Mouse (Mus musculus) liver, embryonic 13.5 days (tissue): ENCODE results near the gene Zfp367. TPM values are rescaled to one million over a fixed set of nuclear protein-coding genes. Genes with fewer than 3 reads are reported as not detected.

ENCODE experiments used
- ATAC-seq: fragments of 200-750 bp; cut with Nextera tagmentation; 2 replicates; pipeline ENCODE4 v1.8.0; 2017; ENCODE audit warnings: low read depth, mild to moderate bottlenecking, moderate number of reproducible peaks, moderate library complexity
- DNase-seq: peaks from one replicate; pipeline ENCODE4 v3.0.0; 2022
- H3K27ac ChIP-seq: fragments of 300-500 bp; sonication (generic); 2 replicates; pipeline ENCODE4 v1.5.1; 2015; ENCODE audit warnings: moderate library complexity, mild to moderate bottlenecking, inconsistent platforms
- H3K27me3 ChIP-seq: fragments of 300-500 bp; sonication (generic); 2 replicates; pipeline ENCODE4 v1.6.1; 2015; ENCODE audit warnings: mild to moderate bottlenecking, inconsistent platforms
- H3K36me3 ChIP-seq: fragments of 300-500 bp; sonication (generic); 2 replicates; pipeline ENCODE4 v1.6.1; 2015; ENCODE audit warnings: mild to moderate bottlenecking, inconsistent platforms
- H3K4me1 ChIP-seq: fragments of 300-500 bp; sonication (generic); replicated peaks from 2 replicates; pipeline ENCODE4 v1.6.1; 2015; ENCODE audit warnings: inconsistent platforms
- H3K4me2 ChIP-seq: fragments of 300-500 bp; sonication (generic); 2 replicates; pipeline ENCODE4 v1.6.1; 2015; ENCODE audit warnings: inconsistent platforms, mild to moderate bottlenecking, moderate library complexity
- H3K4me3 ChIP-seq: fragments of 300-500 bp; sonication (generic); replicated peaks from 2 replicates; pipeline ENCODE4 v1.5.1; 2015; ENCODE audit warnings: mild to moderate bottlenecking, inconsistent platforms
- H3K9ac ChIP-seq: fragments of 300-500 bp; sonication (generic); 2 replicates; pipeline ENCODE4 v1.6.1; 2015; ENCODE audit warnings: mild to moderate bottlenecking, inconsistent platforms
- H3K9me3 ChIP-seq: fragments of 300-500 bp; sonication (generic); replicated peaks from 2 replicates; pipeline ENCODE4 v1.6.1; 2016; ENCODE audit warnings: inconsistent platforms
- WGBS: fragments of 180-500 bp; shearing (Covaris S2); methylation state at CpG from one replicate; pipeline ENCODE4 v1.1.7; 2015; ENCODE audit not compliant: insufficient replicate concordance; 5-methylcytosine and 5-hydroxymethylcytosine counted together
- polyA plus RNA-seq: library from polyadenylated mRNA; unstranded; fragments of >200 nt; fragmentation: Nextera tagmentation; extraction: Ambion mirVana; gene quantifications from 2 replicates; pipeline ENCODE4 v1.2.1, GENCODE M21; 2015

The Zfp367 gene
- polyA plus RNA-seq, 1 experiment from 2014 or later, result 21.9 TPM

GRCm38 (mm10) chr13:64110421-64110820 lies 42.6 kb downstream of the Zfp367 start:
- H3K27ac ChIP-seq, result no peak overlapping the region
- DNase-seq (no peak), ATAC-seq (no peak)
- no peak overlapping the region for H3K9ac ChIP-seq
- H3K4me1 ChIP-seq, result peaks cover 13% of the 10 kb centered on the region
- no peak overlapping the region for H3K4me2 ChIP-seq
- no peak overlapping the region for H3K4me3 ChIP-seq
- no peaks in the 10 kb centered on the region for H3K36me3 ChIP-seq
- no peaks in the 10 kb centered on the region for H3K9me3 ChIP-seq
- 79% methylated on average over 1 of the region's 1 CpGs for WGBS
- no peaks in the 10 kb centered on the region for H3K27me3 ChIP-seq

- WGBS, result 8% methylated on average over 5 of the region's 5 CpGs
- no peak for DNase-seq
These were observed 44.6 kb downstream of the Zfp367 start for GRCm38 (mm10) chr13:64108381-64108850.

GRCm38 (mm10) chr13:64107535-64107934 lies 45.5 kb downstream of the Zfp367 start:
- WGBS, result 40% methylated on average over 8 of the region's 8 CpGs
- no peak overlapping the region for H3K4me3 ChIP-seq
- H3K9me3 ChIP-seq, result no peaks in the 10 kb centered on the region
- no peaks in the 10 kb centered on the region for H3K27me3 ChIP-seq
- peaks cover 13% of the 10 kb centered on the region for H3K4me1 ChIP-seq
- 0 out of 2 replicates have a peak overlapping the region, but pooled peaks have one; percentile 7 for H3K27ac ChIP-seq
- H3K36me3 ChIP-seq, result no peaks in the 10 kb centered on the region
- H3K9ac ChIP-seq, result no peak overlapping the region
- ATAC-seq (no peak), DNase-seq (no peak)
- no peak overlapping the region for H3K4me2 ChIP-seq

More at GRCm38 (mm10) chr13:64108381-64108850, 44.6 kb downstream of the Zfp367 start:
- no peak overlapping the region for H3K9ac ChIP-seq
- no peak overlapping the region for H3K27ac ChIP-seq
- no peaks in the 10 kb centered on the region for H3K27me3 ChIP-seq
- no peak; the same call in 1 of the 2 replicates for ATAC-seq
- H3K4me3 ChIP-seq, result no peak overlapping the region
- H3K4me1 ChIP-seq, result peaks cover 13% of the 10 kb centered on the region
- H3K9me3 ChIP-seq, result no peaks in the 10 kb centered on the region
- peak overlapping the region; percentile 19; the same call in 1 of the 2 replicates for H3K4me2 ChIP-seq
- H3K36me3 ChIP-seq, result no peaks in the 10 kb centered on the region

- DNase-seq (no peak), ATAC-seq (no peak)
- WGBS, result 51% methylated on average over 3 of the region's 3 CpGs
These were observed 45.9 kb downstream of the Zfp367 start for GRCm38 (mm10) chr13:64107105-64107504.

GRCm38 (mm10) chr13:64105690-64106089 lies 47.3 kb downstream of the Zfp367 start:
- Histone ChIP-seq H3K9me3 (no peaks in the 10 kb centered on the region), H3K4me1 (peaks cover 13% of the 10 kb centered on the region), H3K36me3 (no peaks in the 10 kb centered on the region), H3K27ac (no peak overlapping the region), H3K4me3 (no peak overlapping the region), H3K4me2 (no peak overlapping the region), H3K9ac (no peak overlapping the region), H3K27me3 (no peaks in the 10 kb centered on the region)
- peak; percentile 41; the same call in 1 of the 2 replicates for ATAC-seq
- WGBS, result 62% methylated on average over 3 of the region's 3 CpGs
- no peak for DNase-seq

More at GRCm38 (mm10) chr13:64107105-64107504, 45.9 kb downstream of the Zfp367 start:
- Histone ChIP-seq H3K27ac (no peak overlapping the region), H3K4me3 (no peak overlapping the region), H3K4me2 (no peak overlapping the region), H3K27me3 (no peaks in the 10 kb centered on the region), H3K9ac (no peak overlapping the region), H3K4me1 (peaks cover 13% of the 10 kb centered on the region), H3K36me3 (no peaks in the 10 kb centered on the region), H3K9me3 (no peaks in the 10 kb centered on the region)

GRCm38 (mm10) chr13:64100186-64100585 lies 52.8 kb downstream of the Zfp367 start:
- Histone ChIP-seq H3K9me3 (no peaks in the 10 kb centered on the region), H3K27me3 (no peaks in the 10 kb centered on the region), H3K4me3 (no peak overlapping the region), H3K4me1 (no peaks in the 10 kb centered on the region), H3K36me3 (no peaks in the 10 kb centered on the region), H3K27ac (no peak overlapping the region), H3K9ac (no peak overlapping the region), H3K4me2 (no peak overlapping the region)
- DNase-seq (no peak), ATAC-seq (no peak)
- 56% methylated on average over 3 of the region's 3 CpGs for WGBS

GRCm38 (mm10) chr13:64098992-64099391 lies 54.0 kb downstream of the Zfp367 start:
- no peak overlapping the region for H3K9ac ChIP-seq
- H3K27ac ChIP-seq, result no peak overlapping the region
- H3K9me3 ChIP-seq, result no peaks in the 10 kb centered on the region
- H3K27me3 ChIP-seq, result no peaks in the 10 kb centered on the region
- WGBS, result 66% methylated on average over 9 of the region's 9 CpGs
- H3K36me3 ChIP-seq, result no peaks in the 10 kb centered on the region
- H3K4me2 ChIP-seq, result no peak overlapping the region
- ATAC-seq (no peak), DNase-seq (no peak)
- no peaks in the 10 kb centered on the region for H3K4me1 ChIP-seq
- no peak overlapping the region for H3K4me3 ChIP-seq

- Histone ChIP-seq H3K27me3 (no peaks in the 10 kb centered on the region), H3K27ac (no peak overlapping the region), H3K36me3 (no peaks in the 10 kb centered on the region), H3K4me1 (no peaks in the 10 kb centered on the region), H3K4me2 (no peak overlapping the region), H3K4me3 (no peak overlapping the region), H3K9me3 (no peaks in the 10 kb centered on the region), H3K9ac (no peak overlapping the region)
- no peak for ATAC-seq
- DNase-seq, result peak; percentile 12
- WGBS, result 0% methylated on average over 1 of the region's 1 CpGs
These were observed 59.7 kb downstream of the Zfp367 start for GRCm38 (mm10) chr13:64093341-64093740.

GRCm38 (mm10) chr13:64092752-64093151 lies 60.2 kb downstream of the Zfp367 start:
- Histone ChIP-seq H3K9me3 (no peaks in the 10 kb centered on the region), H3K4me3 (no peak overlapping the region), H3K4me2 (no peak overlapping the region), H3K27ac (no peak overlapping the region), H3K9ac (no peak overlapping the region), H3K36me3 (no peaks in the 10 kb centered on the region), H3K27me3 (no peaks in the 10 kb centered on the region), H3K4me1 (no peaks in the 10 kb centered on the region)
- WGBS, result 54% methylated on average over 6 of the region's 6 CpGs
- ATAC-seq, result no peak
- DNase-seq, result no peak

- WGBS, result 61% methylated on average over 3 of the region's 3 CpGs
- Histone ChIP-seq H3K4me3 (no peak overlapping the region), H3K9ac (no peak overlapping the region), H3K27ac (no peak overlapping the region), H3K4me2 (no peak overlapping the region), H3K4me1 (no peaks in the 10 kb centered on the region), H3K27me3 (no peaks in the 10 kb centered on the region), H3K36me3 (no peaks in the 10 kb centered on the region), H3K9me3 (no peaks in the 10 kb centered on the region)
- DNase-seq (no peak), ATAC-seq (no peak)
These were observed 60.9 kb downstream of the Zfp367 start for GRCm38 (mm10) chr13:64092141-64092540.

- H3K27ac ChIP-seq, result no peak overlapping the region
- no peaks in the 10 kb centered on the region for H3K9me3 ChIP-seq
- DNase-seq (no peak), ATAC-seq (no peak)
- H3K4me3 ChIP-seq, result no peak overlapping the region
- H3K4me2 ChIP-seq, result no peak overlapping the region
- no peak overlapping the region for H3K9ac ChIP-seq
- H3K36me3 ChIP-seq, result no peaks in the 10 kb centered on the region
- H3K4me1 ChIP-seq, result no peaks in the 10 kb centered on the region
- 63% methylated on average over 7 of the region's 7 CpGs for WGBS
- H3K27me3 ChIP-seq, result no peaks in the 10 kb centered on the region
These were observed 62.0 kb downstream of the Zfp367 start for GRCm38 (mm10) chr13:64091006-64091405.

GRCm38 (mm10) chr13:64090278-64090677 lies 62.7 kb downstream of the Zfp367 start:
- H3K27me3 ChIP-seq, result no peaks in the 10 kb centered on the region
- no peak for DNase-seq
- no peak overlapping the region for H3K4me2 ChIP-seq
- no peaks in the 10 kb centered on the region for H3K9me3 ChIP-seq
- H3K27ac ChIP-seq, result no peak overlapping the region
- WGBS, result 57% methylated on average over 5 of the region's 5 CpGs
- no peak overlapping the region for H3K9ac ChIP-seq
- no peaks in the 10 kb centered on the region for H3K36me3 ChIP-seq
- no peak overlapping the region for H3K4me3 ChIP-seq
- no peak for ATAC-seq
- H3K4me1 ChIP-seq, result no peaks in the 10 kb centered on the region
